Mouse (Mus musculus): Measurements from ENCODE around the gene Olfr320.

Olfr320 gene

DNA sequence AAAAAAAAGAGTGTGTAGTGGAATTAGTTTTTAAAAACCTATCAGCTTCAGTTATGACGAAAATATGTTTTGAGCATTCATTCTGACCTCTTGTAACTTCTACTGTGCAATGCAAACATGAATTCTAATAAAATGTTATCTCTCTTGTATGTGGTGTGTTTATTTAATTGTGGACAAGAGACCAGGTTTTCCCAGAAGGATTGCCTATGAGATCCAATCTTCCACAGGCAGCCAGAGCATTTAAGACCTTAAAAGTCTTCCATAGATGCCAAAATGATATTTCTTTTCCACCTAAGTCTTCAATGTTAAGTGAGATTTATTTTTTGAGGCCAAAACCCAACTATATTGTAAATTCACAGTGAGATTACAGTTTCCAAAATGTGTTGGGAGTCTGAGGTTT, at the start of gene Olfr320:
TSS of gene Olfr320 (plus strand) at position 301 of the 400 bp plus-strand sequence.
- Histone ChIP-seq H3K9me3 (ENCODE audit: low read length) (no peaks in the 10 kb centered on the region), H3K4me3 (replicated peaks; ENCODE audit: low read length) (no peak within 1 kb of the TSS), H3K27me3 (ENCODE audit: insufficient read depth, low read length) (no peaks in the 10 kb centered on the region), H3K36me3 (ENCODE audit: insufficient read depth, low read length) (no peaks in the 10 kb centered on the region), H3K4me1 (replicated peaks; ENCODE audit: low read depth, low read length) (no peaks in the 10 kb centered on the region)
- TF ChIP-seq POU5F1 (IDR thresholded peaks at IDR 0.05; ENCODE audit: borderline replicate concordance, low read length) (no peak), NANOG (IDR thresholded peaks at IDR 0.05; ENCODE audit: borderline replicate concordance, low read length) (no peak), CTCF (conservative IDR thresholded peaks at IDR 0.05; ENCODE audit: low read length) (no peak)

DNA sequence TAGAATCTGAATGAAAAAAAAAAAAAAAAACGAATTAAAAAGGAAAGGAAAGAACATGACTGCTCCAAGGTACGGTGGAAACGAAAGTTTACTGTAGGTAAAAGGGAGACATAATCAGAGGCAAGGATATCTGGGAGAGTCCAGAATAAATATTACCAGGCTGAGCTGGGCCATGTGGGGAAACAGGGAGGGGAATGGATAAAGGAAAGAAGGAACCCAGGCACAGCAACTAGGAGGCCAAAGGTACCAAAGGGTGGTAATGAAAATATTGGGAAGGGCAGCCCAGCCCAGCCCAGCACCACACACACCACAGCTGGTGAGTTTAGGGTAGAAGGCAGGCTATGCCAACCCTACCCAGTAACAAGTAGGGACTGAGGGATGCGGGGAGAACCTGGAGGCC, 46.0 kb upstream of the Olfr320 start:
- Histone ChIP-seq H3K9me3 (ENCODE audit: low read length) (no peaks in the 10 kb centered on the region), H3K27me3 (ENCODE audit: insufficient read depth, low read length) (peaks cover 25% of the 10 kb centered on the region), H3K4me1 (replicated peaks; ENCODE audit: low read depth, low read length) (no peaks in the 10 kb centered on the region), H3K36me3 (ENCODE audit: insufficient read depth, low read length) (no peaks in the 10 kb centered on the region), H3K4me3 (replicated peaks; ENCODE audit: low read length) (no peak overlapping the region)
- TF ChIP-seq POU5F1 (IDR thresholded peaks at IDR 0.05; ENCODE audit: borderline replicate concordance, low read length) (no peak), CTCF (conservative IDR thresholded peaks at IDR 0.05; ENCODE audit: low read length) (no peak)

DNA sequence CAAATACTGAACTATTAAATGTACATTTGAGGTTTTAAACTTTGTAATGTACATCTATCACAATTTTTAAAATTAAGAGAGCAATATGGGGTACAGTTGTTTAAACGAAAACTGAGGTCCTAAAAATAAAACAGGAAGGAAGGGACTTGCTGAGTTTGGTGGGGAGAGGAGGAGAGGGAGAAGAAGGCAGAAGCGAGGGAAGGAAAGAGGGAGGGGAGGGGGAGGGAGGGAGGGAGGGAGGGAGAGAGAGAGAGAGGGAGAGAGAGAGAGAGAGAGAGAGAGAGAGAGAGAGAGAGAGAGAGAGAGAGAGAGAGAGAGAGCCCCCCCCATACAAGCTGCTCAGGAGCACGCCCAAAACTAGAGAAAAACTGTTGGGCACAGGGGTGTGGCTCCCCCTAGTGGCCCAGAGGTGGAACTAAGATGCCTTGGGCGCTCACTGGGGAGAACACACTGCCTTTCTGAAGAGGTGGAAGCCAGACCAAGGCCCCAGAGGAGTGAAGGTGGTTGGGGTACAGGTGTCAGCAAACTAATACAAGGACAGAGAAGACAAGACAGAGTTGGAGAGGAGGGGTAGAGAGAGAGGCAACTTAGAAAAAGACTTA, 44.4 kb upstream of the Olfr320 start:
- Histone ChIP-seq H3K36me3 (ENCODE audit: insufficient read depth, low read length) (no peaks in the 10 kb centered on the region), H3K9me3 (ENCODE audit: low read length) (no peaks in the 10 kb centered on the region), H3K4me1 (replicated peaks; ENCODE audit: low read depth, low read length) (no peaks in the 10 kb centered on the region; the same call in 1 of the 2 replicates), H3K4me3 (replicated peaks; ENCODE audit: low read length) (no peak overlapping the region), H3K27me3 (ENCODE audit: insufficient read depth, low read length) (peaks cover 37% of the 10 kb centered on the region)
- no peak for TF ChIP-seq CTCF (conservative IDR thresholded peaks at IDR 0.05; ENCODE audit: low read length)
- no peak for TF ChIP-seq POU5F1 (IDR thresholded peaks at IDR 0.05; ENCODE audit: borderline replicate concordance, low read length)
- no peak for TF ChIP-seq NANOG (IDR thresholded peaks at IDR 0.05; ENCODE audit: borderline replicate concordance, low read length)

DNA sequence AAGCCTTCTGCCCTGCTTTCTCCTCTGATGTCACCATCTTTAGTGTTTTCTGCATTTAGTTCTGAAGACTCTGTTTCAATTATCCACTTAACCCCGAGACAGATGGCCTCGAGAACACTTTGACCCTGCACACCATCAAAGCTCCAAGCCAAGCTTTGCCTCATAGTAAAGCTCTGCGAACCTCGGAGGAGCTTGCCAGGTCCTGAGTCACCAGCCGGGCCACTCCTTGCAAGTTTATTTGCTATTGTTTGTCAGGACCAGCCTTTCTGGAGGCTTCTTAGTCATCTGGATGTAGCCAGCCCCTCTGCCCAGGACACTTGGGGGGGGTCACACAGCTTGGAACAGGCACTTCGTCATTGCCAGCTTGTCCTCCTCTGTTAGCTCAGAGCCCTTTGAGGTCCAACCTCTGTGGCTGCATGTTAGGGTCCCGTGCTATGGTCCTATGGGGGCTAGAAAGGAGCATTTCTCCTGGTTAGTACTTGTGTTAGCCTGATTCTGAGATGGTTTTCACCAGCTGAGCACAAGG, 42.7 kb upstream of the Olfr320 start:
- TF ChIP-seq CTCF (conservative IDR thresholded peaks at IDR 0.05; ENCODE audit: low read length) = no peak
- TF ChIP-seq NANOG (IDR thresholded peaks at IDR 0.05; ENCODE audit: borderline replicate concordance, low read length) = no peak
- TF ChIP-seq POU5F1 (IDR thresholded peaks at IDR 0.05; ENCODE audit: borderline replicate concordance, low read length) = no peak

DNA sequence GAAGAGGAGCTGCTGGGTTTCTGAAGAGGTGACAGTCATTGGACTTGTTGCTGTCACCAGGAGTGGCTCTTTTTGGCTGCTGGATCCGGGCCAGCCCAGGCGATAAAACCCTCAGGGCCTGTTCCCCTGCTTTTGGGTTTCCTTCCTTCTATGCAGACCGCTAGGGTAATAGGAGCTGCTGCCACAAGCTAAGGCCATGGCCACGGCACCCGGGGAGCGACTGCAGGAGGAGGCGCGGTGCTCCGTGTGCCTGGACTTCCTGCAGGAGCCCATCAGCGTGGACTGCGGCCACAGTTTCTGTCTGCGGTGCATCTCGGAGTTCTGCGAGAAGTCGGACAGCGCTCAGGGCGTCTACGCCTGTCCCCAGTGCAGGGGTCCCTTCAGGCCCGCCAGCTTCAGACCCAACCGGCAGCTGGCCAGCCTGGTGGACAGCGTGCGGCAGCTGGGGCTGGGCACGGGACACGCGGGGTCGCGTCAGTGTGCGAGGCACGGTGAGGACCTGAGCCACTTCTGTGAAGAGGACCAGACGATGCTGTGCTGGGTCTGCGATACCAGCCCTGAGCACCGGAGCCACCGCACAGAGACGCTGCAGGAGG, 40.5 kb upstream of the Olfr320 start, which contains the start of gene Trim58:
TSS of gene Trim58 (plus strand) at position 194 of the 596 bp plus-strand sequence.
- TF ChIP-seq NANOG (IDR thresholded peaks at IDR 0.05; ENCODE audit: borderline replicate concordance, low read length) (no peak), CTCF (conservative IDR thresholded peaks at IDR 0.05; ENCODE audit: low read length) (no peak), POU5F1 (IDR thresholded peaks at IDR 0.05; ENCODE audit: borderline replicate concordance, low read length) (no peak)
- H3K36me3 ChIP-seq (ENCODE audit: insufficient read depth, low read length) = no peaks in the 10 kb centered on the region

More for the DNA sequence above, 42.7 kb upstream of the Olfr320 start:
- peaks cover 44% of the 10 kb centered on the region for H3K27me3 ChIP-seq (ENCODE audit: insufficient read depth, low read length)
- H3K4me1 ChIP-seq (replicated peaks; ENCODE audit: low read depth, low read length) = no peaks in the 10 kb centered on the region; the same call in 1 of the 2 replicates
- no peaks in the 10 kb centered on the region for H3K9me3 ChIP-seq (ENCODE audit: low read length)
- H3K4me3 ChIP-seq (replicated peaks; ENCODE audit: low read length) = no peak overlapping the region
- H3K36me3 ChIP-seq (ENCODE audit: insufficient read depth, low read length) = no peaks in the 10 kb centered on the region

DNA sequence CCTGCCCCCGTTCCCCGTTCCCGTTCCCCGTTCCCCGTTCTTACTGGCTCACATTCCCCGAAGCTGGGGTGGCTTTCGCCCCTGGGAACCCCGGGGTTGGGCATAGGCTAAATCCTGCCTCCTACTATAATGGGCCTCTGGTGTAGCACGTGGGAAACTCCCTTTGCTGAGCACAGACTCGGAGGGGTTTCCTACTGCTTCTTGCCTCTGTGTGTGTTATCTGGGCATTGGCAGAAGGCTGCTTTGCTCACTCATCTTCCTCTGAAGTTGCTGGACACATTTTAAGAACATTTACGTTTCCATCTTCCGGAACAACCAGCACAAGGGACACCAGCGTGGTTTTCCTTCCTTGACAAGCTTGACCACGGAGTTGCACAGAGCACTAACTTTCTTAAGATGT, 39.8 kb upstream of the Olfr320 start:
- Histone ChIP-seq H3K4me3 (replicated peaks; ENCODE audit: low read length) (no peak overlapping the region), H3K36me3 (ENCODE audit: insufficient read depth, low read length) (no peaks in the 10 kb centered on the region), H3K4me1 (replicated peaks; ENCODE audit: low read depth, low read length) (no peaks in the 10 kb centered on the region; the same call in 1 of the 2 replicates), H3K9me3 (ENCODE audit: low read length) (no peaks in the 10 kb centered on the region), H3K27me3 (ENCODE audit: insufficient read depth, low read length) (peaks cover 44% of the 10 kb centered on the region)
- no peak for TF ChIP-seq CTCF (conservative IDR thresholded peaks at IDR 0.05; ENCODE audit: low read length)
- no peak for TF ChIP-seq POU5F1 (IDR thresholded peaks at IDR 0.05; ENCODE audit: borderline replicate concordance, low read length)
- TF ChIP-seq NANOG (IDR thresholded peaks at IDR 0.05; ENCODE audit: borderline replicate concordance, low read length) = no peak

More for the DNA sequence above, 40.5 kb upstream of the Olfr320 start, which contains the start of gene Trim58:
- H3K4me1 ChIP-seq (replicated peaks; ENCODE audit: low read depth, low read length) = no peaks in the 10 kb centered on the region; the same call in 1 of the 2 replicates
- peaks cover 44% of the 10 kb centered on the region for H3K27me3 ChIP-seq (ENCODE audit: insufficient read depth, low read length)
- peak within 1 kb of the TSS; percentile 75 for H3K4me3 ChIP-seq (replicated peaks; ENCODE audit: low read length)
- H3K9me3 ChIP-seq (ENCODE audit: low read length) = no peaks in the 10 kb centered on the region

DNA sequence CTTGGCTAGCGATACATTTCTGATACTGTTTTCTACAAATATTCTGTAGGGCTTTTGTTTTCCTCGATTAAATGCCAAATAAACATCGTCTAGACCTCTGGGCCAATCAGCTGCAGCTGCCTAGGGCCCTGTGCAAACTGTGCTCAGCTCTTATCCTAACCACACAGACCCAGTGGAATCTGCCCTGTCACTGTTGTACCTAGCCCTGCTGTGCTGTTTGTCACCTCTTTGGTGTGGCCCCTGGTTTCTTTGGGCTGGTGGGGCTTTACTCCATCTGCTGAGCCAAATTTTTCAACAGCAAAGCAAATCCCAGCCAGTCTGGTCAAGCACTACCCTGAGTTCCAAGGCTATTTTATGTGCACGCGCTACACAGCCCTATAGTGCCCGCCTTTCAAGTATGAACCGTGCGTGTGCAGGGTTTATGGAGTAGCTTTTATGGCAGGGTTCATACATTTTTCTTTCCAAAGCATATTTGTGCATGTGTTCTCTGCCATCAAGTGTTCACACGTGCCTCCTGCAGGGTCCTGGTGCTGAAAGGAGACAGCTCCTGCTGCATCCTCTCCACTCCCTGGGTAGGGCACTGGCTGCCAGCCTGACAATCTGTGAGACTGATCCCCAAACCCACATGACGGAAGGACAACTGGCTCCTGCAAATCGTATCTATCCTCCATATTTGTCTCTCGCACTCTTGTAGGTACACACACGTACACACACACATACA, 39.1 kb upstream of the Olfr320 start:
- no peak overlapping the region for H3K4me3 ChIP-seq (replicated peaks; ENCODE audit: low read length)
- H3K9me3 ChIP-seq (ENCODE audit: low read length) = no peaks in the 10 kb centered on the region
- TF ChIP-seq NANOG (IDR thresholded peaks at IDR 0.05; ENCODE audit: borderline replicate concordance, low read length) (no peak), POU5F1 (IDR thresholded peaks at IDR 0.05; ENCODE audit: borderline replicate concordance, low read length) (no peak), CTCF (conservative IDR thresholded peaks at IDR 0.05; ENCODE audit: low read length) (no peak)
- H3K4me1 ChIP-seq (replicated peaks; ENCODE audit: low read depth, low read length) = no peaks in the 10 kb centered on the region; the same call in 1 of the 2 replicates
- peaks cover 44% of the 10 kb centered on the region for H3K27me3 ChIP-seq (ENCODE audit: insufficient read depth, low read length)
- H3K36me3 ChIP-seq (ENCODE audit: insufficient read depth, low read length) = no peaks in the 10 kb centered on the region

DNA sequence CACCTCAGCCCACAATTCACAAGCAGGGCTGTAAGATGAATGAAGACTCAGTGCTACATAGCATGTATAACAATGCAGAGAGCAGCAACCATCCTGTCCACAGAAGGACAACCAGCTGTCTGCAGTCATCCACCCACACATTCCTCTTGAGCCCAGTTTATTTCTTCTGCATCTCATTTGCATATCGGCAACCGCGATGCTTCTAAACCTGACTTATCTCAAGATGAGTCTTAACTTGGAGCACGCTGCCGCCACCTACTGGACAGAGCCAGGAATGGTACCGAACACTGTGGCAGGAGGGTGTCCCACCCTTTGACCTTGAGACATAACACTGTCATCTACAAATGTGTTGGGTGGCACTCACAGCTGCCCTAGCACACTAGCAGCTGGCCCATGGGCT, 37.5 kb upstream of the Olfr320 start:
- peaks cover 34% of the 10 kb centered on the region for H3K27me3 ChIP-seq (ENCODE audit: insufficient read depth, low read length)
- no peaks in the 10 kb centered on the region for H3K36me3 ChIP-seq (ENCODE audit: insufficient read depth, low read length)
- H3K9me3 ChIP-seq (ENCODE audit: low read length) = no peaks in the 10 kb centered on the region
- no peak for TF ChIP-seq POU5F1 (IDR thresholded peaks at IDR 0.05; ENCODE audit: borderline replicate concordance, low read length)
- peak; percentile 81 for TF ChIP-seq CTCF (conservative IDR thresholded peaks at IDR 0.05; ENCODE audit: low read length)
- no peak for TF ChIP-seq NANOG (IDR thresholded peaks at IDR 0.05; ENCODE audit: borderline replicate concordance, low read length)
- no peak overlapping the region for H3K4me3 ChIP-seq (replicated peaks; ENCODE audit: low read length)
- H3K4me1 ChIP-seq (replicated peaks; ENCODE audit: low read depth, low read length) = no peaks in the 10 kb centered on the region; the same call in 1 of the 2 replicates
